Mouse (Mus musculus): ENCODE results near the gene Cdk19.
"Not testable (repeated sequence)": the region's sequence is repeated elsewhere in the genome, so short reads cannot be mapped to it uniquely, and the experiment has no call there.

The Cdk19 gene

GRCm38 (mm10) chr10:40515225-40515681, 175.9 kb downstream of the Cdk19 start:
- in situ Hi-C loops (cut with MboI, MseI), result loop anchor here (5.0 kb wide), 1 partner anchor 138 kb away; no protein-coding TSS in a partner anchor

- in situ Hi-C loops (cut with MboI, MseI), result loop anchor here (5.0 kb wide), 1 partner anchor 139 kb away; no protein-coding TSS in a partner anchor
These were observed 177.1 kb downstream of the Cdk19 start for GRCm38 (mm10) chr10:40516421-40516820.

DNA sequence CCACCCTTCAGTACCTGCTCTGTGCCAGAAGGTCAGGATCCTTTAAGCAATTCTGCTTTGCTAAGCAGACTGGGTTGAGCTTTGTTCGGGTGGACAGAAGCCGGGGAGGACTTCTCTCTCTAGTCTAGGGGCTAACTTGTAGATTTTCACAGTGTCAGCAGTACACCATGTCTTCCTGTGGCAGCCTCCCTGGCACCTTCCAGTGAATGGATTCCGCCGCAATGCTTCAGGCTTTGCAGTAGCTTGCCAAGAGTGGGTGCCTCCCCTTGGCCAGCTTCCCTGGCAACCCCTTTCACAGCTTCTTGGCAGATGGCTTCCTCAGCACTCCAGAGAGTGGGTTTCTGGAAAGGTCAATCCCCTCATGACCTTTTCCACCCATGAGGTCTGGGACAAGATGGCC, 180.2 kb downstream of the Cdk19 start:
- in situ Hi-C loops (cut with MboI, MseI), result loop anchor here (5.0 kb wide), 1 partner anchor 142 kb away; no protein-coding TSS in a partner anchor

- in situ Hi-C loops (cut with MboI, MseI), result loop anchor here (10.0 kb wide), 1 partner anchor 97 kb away; no protein-coding TSS in a partner anchor
These were observed 182.2 kb downstream of the Cdk19 start for GRCm38 (mm10) chr10:40521579-40521978.

DNA sequence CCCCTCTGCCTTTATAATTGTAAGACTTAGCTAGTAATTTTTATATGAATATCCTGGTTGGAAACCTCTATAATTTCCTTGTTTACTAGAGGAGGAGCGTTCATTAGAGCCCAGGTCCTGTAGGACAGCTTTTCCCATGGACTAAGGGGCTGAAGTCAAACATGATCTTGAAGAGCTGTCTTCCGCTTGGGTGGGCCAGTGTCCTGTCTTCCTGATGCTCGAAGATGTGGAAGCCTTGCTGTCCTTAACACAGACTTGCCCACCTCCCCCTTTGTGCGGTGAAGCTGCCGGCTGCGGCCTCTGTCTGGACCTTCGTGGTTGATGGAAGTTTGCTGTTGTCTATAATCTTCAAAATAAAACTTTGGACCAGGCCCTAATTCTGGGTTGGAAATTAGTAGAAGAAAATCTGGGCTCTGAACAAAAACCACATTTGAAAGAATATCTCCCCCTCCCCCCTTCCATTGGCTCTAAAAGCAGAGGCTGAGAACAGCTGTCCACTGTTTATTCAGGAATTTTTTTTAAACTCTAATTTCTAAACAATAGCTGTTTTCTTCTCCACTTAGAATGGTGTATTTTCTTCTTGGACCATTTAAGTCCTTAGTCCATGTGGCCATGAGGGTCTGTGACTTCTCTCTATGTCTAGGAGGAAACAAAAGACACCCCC, 184.1 kb downstream of the Cdk19 start:
- in situ Hi-C loops (cut with MboI, MseI), result loop anchor here (10.0 kb wide), 1 partner anchor 99 kb away; no protein-coding TSS in a partner anchor

DNA sequence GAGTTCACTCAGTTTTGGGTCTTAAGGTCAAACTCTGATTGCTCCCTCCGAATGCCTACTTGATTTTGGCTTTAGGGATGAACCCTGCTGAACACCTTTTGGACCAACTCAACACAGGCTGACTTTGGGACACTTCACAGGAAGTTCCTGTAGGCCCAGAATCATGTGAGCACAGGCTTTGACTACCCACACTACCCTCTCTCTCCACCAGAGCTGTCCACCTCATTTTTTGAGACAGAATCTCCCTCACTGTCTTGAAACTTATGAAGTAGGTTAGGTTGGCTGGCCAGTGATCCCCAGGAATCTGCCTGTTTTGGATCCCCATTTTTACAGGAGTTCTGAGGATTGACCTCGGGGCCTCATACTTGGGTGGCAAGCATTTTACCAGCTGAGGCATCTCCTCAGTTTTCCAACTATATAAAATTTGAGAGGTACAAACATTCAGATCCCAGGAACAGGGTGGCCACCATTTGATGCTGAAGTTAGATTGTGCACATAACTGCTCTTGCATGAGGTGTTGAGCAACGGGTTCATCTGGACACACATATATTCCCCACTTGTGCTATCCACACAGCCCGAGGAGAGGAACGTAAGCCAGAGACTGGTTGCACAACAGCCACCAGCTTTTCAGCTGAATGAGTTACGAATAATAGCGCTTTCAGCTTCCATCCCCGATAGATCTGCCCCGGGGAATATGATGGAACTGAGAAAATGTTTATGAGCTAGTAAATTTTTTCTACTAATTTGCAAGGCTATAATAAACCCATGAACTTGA, 184.9 kb downstream of the Cdk19 start:
- in situ Hi-C loops (cut with MboI, MseI), result loop anchor here (10.0 kb wide), 1 partner anchor 99 kb away; no protein-coding TSS in a partner anchor

DNA sequence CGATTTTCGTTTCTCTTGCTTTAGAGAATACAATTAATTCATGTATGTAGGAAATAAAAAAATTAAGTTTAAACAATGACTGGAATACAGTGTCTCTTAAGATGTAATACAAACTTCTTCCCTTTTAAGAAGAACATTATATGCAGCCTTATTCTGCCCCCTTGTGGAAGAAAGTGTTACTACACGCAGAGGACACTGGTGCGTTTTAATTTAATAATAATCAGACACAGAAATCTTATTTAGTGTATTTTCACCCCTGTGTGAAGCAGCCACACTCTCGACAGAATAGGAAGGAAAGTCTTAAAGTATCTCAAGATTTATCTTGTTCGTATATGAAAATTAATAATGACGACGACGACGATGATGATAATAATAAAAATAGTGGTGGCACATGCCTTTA, 185.6 kb downstream of the Cdk19 start:
- in situ Hi-C loops (cut with MboI, MseI), result loop anchor here (5.0 to 10.0 kb wide), 2 partner anchors 100 to 268 kb away; partner anchors contain the start of gene Gtf3c6

DNA sequence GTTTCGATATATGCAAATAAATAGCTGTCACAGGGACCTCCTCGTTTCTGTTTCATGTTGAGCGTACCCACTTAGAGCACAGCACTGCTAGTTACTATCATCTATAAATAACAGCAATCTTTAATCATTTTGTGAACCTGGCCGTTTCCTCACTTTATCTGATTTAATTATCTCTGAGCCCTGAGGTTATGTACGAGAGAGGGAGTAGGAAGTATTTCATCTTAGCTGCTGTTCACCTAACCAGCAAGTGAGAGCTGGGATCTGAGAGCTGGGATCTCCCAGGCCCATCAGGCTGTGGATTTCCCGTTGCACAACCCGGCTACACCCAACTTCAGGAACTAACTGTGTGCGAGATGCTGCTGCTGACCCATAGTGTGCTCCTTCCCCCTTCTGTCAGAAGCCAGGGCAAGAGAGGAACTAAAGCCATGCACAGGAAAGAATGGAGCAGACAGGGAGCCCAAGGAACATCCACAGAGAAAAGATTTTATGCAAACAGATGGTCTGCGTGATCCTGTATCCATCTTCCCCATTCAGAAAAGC, 186.3 kb downstream of the Cdk19 start:
- in situ Hi-C loops (cut with MboI, MseI), result loop anchor here (5.0 to 10.0 kb wide), 2 partner anchors 101 to 268 kb away; partner anchors contain the start of gene Gtf3c6

DNA sequence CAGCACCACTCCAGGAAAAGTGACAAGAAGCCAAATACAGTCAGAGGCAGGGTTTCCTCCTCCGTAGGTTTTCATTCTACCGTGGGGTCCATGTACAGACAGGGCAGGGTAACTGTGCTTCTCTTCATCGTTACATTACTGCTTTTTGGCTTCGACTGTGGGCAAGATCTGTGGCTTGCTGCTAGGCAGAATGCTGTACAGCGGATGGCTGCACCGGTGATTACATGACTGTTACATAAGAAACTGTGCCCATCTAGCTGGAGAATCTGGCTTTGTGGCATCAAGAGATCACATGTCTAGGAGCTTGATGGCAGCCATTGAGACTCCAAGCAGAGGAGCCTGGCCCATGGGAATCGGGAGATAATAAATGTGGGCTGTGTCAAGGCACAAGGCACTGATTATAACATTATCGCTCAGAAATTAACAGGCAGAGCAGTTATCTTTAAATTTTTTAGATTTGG, 187.0 kb downstream of the Cdk19 start:
- in situ Hi-C loops (cut with MboI, MseI), result loop anchor here (5.0 to 10.0 kb wide), 2 partner anchors 102 to 269 kb away; partner anchors contain the start of gene Gtf3c6

DNA sequence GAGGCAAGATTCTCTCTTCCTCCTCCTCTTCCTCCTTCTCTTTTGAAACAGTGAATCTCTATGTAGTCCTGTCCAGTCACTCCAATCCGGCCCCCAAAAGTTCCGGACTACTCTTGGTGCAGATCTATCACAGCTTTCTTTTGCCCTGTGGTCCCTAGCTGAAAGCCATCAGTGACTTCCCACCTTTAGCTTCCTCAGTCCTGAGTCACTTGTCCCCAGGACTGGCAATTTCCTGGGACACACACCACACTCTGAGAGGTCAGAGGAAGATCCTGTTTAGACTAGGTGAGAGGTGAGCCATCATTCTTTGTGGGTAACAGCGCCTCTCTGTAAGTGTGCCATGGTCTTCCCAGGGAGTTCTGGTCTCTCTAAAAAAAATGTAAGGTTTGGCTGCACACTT, 187.6 kb downstream of the Cdk19 start:
- in situ Hi-C loops (cut with MboI, MseI), result loop anchor here (5.0 to 10.0 kb wide), 2 partner anchors 102 to 270 kb away; partner anchors contain the start of gene Gtf3c6

GRCm38 (mm10) chr10:40527573-40527972, 188.2 kb downstream of the Cdk19 start:
- in situ Hi-C loops (cut with MboI, MseI), result loop anchor here (5.0 to 10.0 kb wide), 2 partner anchors 103 to 270 kb away; partner anchors contain the start of gene Gtf3c6

GRCm38 (mm10) chr10:40528668-40529067, 189.3 kb downstream of the Cdk19 start:
- in situ Hi-C loops (cut with MboI, MseI), result loop anchor here (5.0 to 10.0 kb wide), 2 partner anchors 104 to 271 kb away; partner anchors contain the start of gene Gtf3c6

DNA sequence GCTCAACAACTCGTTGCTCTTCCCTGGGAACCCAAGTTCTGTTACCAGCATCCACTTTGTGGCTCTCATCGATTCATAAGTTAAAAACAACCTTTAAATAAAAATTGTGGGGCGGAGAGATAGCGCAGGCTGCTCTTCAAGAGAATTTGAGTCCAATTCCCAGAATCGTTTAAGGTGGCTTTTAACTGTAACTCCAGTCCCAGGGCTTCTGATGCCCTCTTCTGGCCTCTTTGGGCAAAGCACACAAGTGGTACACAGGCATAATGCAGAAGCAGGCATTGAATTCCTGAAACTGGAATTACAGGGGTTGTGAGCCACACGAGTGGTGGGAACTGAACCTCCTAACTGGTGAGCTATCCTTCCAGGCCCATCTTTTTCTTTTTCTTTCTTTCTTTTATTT, 190.3 kb downstream of the Cdk19 start:
- in situ Hi-C loops (cut with MboI, MseI), result loop anchor here (5.0 to 10.0 kb wide), 2 partner anchors 105 to 272 kb away; partner anchors contain the start of gene Gtf3c6

DNA sequence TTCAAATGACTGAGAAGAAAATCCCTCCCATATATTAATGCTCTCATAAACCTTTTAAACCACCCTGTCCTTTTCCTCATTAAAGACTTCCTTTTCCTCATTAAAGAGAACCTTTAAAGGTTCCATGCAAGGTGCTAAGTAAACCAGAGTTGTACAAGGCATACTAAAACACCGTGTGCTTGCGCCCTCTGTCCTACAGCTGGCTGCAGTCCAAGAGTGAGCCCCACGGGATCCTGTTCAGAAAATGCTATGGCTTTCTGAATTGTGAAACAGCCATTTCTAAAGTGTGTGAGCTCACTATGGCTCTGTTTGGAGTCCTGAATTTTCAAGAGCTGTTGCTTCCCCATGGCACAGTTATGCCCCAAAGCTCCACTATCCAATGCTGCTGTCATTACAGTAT, 191.3 kb downstream of the Cdk19 start:
- in situ Hi-C loops (cut with MboI, MseI), result no loop called here

DNA sequence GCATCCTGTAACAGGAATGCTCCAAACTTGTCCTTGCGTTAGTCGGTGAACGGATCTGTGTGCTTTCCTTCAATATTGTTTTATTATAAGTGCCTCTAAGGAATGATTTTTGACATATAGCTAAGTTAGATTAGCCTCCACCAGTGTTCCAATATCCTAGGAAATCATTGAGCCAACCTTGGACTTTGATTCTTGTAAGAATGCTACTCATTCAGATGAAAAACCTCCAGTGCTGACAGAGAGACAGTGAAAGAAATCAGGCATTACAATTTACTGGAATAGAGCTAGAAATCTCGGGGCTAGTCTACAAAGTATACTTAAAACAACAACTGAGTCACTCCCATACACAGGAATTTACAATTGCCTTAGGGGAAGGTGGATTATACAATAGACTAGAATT, 193.2 kb downstream of the Cdk19 start:
- in situ Hi-C loops (cut with MboI, MseI), result not testable (repeated sequence)

All from T-helper 1 cell (primary cell).